Mouse (Mus musculus) heart, embryonic 14.5 days (tissue): ENCODE measurements around the gene Nupr1. TPM values are rescaled to one million over a fixed set of nuclear protein-coding genes. Genes with fewer than 3 reads are reported as not detected.

Experiments used
- ATAC-seq: fragments of 200-750 bp; cut with Nextera tagmentation; 2 replicates; pipeline ENCODE4 v1.8.0; 2017; ENCODE audit warnings: low read depth, moderate TSS enrichment; ENCODE audit not compliant: insufficient number of reproducible peaks, insufficient read depth, low FRiP score
- H3K27ac ChIP-seq, 2 experiments: fragments of 200-500 bp in 1 of 2; fragments of 300-500 bp in 1 of 2; sonication (generic) in 1 of 2; replicated peaks in 1 of 2; 2 replicates each; pipeline ENCODE4 v1.5.1; 2012 to 2014; ENCODE audit warnings: low read depth in 2 of 2, low read length in 2 of 2, control low read depth in 1 of 2, mild to moderate bottlenecking in 1 of 2, mixed read lengths in 1 of 2; ENCODE audit not compliant: control insufficient read depth in 1 of 2, insufficient read depth in 1 of 2
- H3K27me3 ChIP-seq: fragments of 300-500 bp; sonication (generic); 2 replicates; pipeline ENCODE4 v1.6.1; 2014; ENCODE audit warnings: mild to moderate bottlenecking, low read length, control low read depth; ENCODE audit not compliant: control insufficient read depth, insufficient read depth
- H3K36me3 ChIP-seq: fragments of 300-500 bp; sonication (generic); 2 replicates; pipeline ENCODE4 v1.6.1; 2014; ENCODE audit warnings: mild to moderate bottlenecking, control low read depth, low read length, mixed read lengths; ENCODE audit not compliant: control insufficient read depth, insufficient read depth
- H3K4me1 ChIP-seq, 2 experiments: fragments of 200-500 bp in 1 of 2; fragments of 300-500 bp in 1 of 2; sonication (generic) in 1 of 2; 2 replicates each; pipeline ENCODE4 v1.6.1; 2012 to 2014; ENCODE audit warnings: low read length in 2 of 2, control low read depth in 1 of 2, mixed read lengths in 1 of 2; ENCODE audit not compliant: control insufficient read depth in 2 of 2, insufficient read depth in 2 of 2
- H3K4me2 ChIP-seq: fragments of 300-500 bp; sonication (generic); 2 replicates; pipeline ENCODE4 v1.6.1; 2014; ENCODE audit warnings: mild to moderate bottlenecking, low read length
- H3K4me3 ChIP-seq, 2 experiments: fragments of 200-500 bp in 1 of 2; fragments of 300-500 bp in 1 of 2; sonication (generic) in 1 of 2; 2 replicates each; pipeline ENCODE4 v1.5.1; 2012 to 2014; ENCODE audit warnings: low read length in 2 of 2, mild to moderate bottlenecking in 2 of 2, control low read depth in 1 of 2, low read depth in 1 of 2, moderate library complexity in 1 of 2; ENCODE audit not compliant: control insufficient read depth in 1 of 2, insufficient read depth in 1 of 2
- H3K9ac ChIP-seq: fragments of 300-500 bp; sonication (generic); 2 replicates; pipeline ENCODE4 v1.6.1; 2014; ENCODE audit warnings: mild to moderate bottlenecking, low read length
- H3K9me3 ChIP-seq: fragments of 300-500 bp; sonication (generic); 2 replicates; pipeline ENCODE4 v1.6.1; 2016; ENCODE audit warnings: low read length, control low read depth; ENCODE audit not compliant: control insufficient read depth
- WGBS: fragments of 180-500 bp; shearing (Covaris S2); extraction: QIAGEN DNeasy Blood & Tissue Kit; methylation state at CpG from one replicate; pipeline ENCODE4 v1.1.7; 2014; 5-methylcytosine and 5-hydroxymethylcytosine counted together
- polyA plus RNA-seq: library from polyadenylated mRNA; unstranded; fragments of >200 nt; fragmentation: Nextera tagmentation; extraction: Ambion mirVana; gene quantifications from 2 replicates; pipeline ENCODE4 v1.2.1, GENCODE M21; 2014

Nupr1 gene
- polyA plus RNA-seq, 1 experiment from 2014 or later, result 10.9 TPM

- Histone ChIP-seq H3K4me2 (no peak overlapping the region), H3K9me3 (no peaks in the 10 kb centered on the region), H3K27ac (no peak overlapping the region), H3K9ac (no peak overlapping the region), H3K27me3 (peaks cover 11% of the 10 kb centered on the region; the same call in 1 of the 2 replicates), H3K4me1 (no peaks in the 10 kb centered on the region), H3K36me3 (no peaks in the 10 kb centered on the region), H3K4me3 (no peak overlapping the region)
- WGBS, result 73% methylated on average over 5 of the region's 5 CpGs
- ATAC-seq, result no peak
These were observed 34.8 kb downstream of the Nupr1 start for GRCm38 (mm10) chr7:126595890-126596289.

GRCm38 (mm10) chr7:126594862-126595561, 35.6 kb downstream of the Nupr1 start, which contains the start of gene Il27:
Il27 (minus strand) TSS chr7:126594941.
- no peaks in the 10 kb centered on the region for H3K4me1 ChIP-seq
- no peak for ATAC-seq
- H3K4me2 ChIP-seq, result no peak within 1 kb of the TSS
- H3K9me3 ChIP-seq, result no peaks in the 10 kb centered on the region
- H3K27me3 ChIP-seq, result peaks cover 11% of the 10 kb centered on the region; the same call in 1 of the 2 replicates
- H3K9ac ChIP-seq, result no peak within 1 kb of the TSS
- H3K36me3 ChIP-seq, result no peaks in the 10 kb centered on the region
- no peak within 1 kb of the TSS for H3K27ac ChIP-seq
- 77% methylated on average over 11 of the region's 11 CpGs for WGBS
- no peak within 1 kb of the TSS for H3K4me3 ChIP-seq

DNA sequence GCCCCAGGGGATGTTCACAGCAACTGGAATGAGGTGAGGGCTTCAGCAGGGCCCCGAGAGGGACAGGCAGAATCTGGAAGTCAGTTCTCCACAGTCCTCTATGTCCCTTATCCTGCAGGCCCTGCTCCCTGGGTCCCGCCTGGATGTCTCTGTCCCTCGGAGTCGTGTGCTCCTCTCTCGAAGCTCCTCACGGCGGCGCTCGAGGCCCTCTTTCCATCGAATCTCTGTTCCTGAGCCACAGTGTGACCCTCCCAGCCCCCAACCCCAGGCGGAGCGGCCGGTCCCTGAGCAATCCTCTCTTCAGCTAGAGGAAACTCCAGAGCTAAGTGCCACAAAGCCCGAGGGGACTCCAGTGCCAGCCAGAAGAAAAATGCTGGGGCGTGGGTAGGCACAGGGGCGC, 42.9 kb downstream of the Nupr1 start:
- Histone ChIP-seq H3K9me3 (no peaks in the 10 kb centered on the region), H3K36me3 (no peaks in the 10 kb centered on the region), H3K9ac (peak overlapping the region; percentile 44; the same call in 1 of the 2 replicates), H3K4me3 (no peak overlapping the region), H3K4me1 (peaks cover 0 to 3% of the 10 kb centered on the region in 2 experiments; a peak in 3 of 4 replicates), H3K27me3 (peaks cover 10% of the 10 kb centered on the region), H3K4me2 (peak overlapping the region; percentile 44), H3K27ac (no peak overlapping the region)
- no peak for ATAC-seq
- 8% methylated on average over 16 of the region's 16 CpGs for WGBS

GRCm38 (mm10) chr7:126586839-126587238, 43.8 kb downstream of the Nupr1 start:
- Histone ChIP-seq H3K4me2 (no peak overlapping the region), H3K9ac (no peak overlapping the region), H3K4me1 (peaks cover 0 to 7% of the 10 kb centered on the region in 2 experiments), H3K9me3 (no peaks in the 10 kb centered on the region), H3K27me3 (peaks cover 10% of the 10 kb centered on the region), H3K36me3 (no peaks in the 10 kb centered on the region), H3K4me3 (no peak overlapping the region), H3K27ac (no peak overlapping the region)
- ATAC-seq, result no peak
- WGBS, result 47% methylated on average over 8 of the region's 8 CpGs

GRCm38 (mm10) chr7:126585717-126586116, 44.9 kb downstream of the Nupr1 start, which contains the start of gene Cln3:
Cln3 (minus strand) TSS chr7:126585817.
- H3K4me3 ChIP-seq, result no peak within 1 kb of the TSS
- H3K9ac ChIP-seq, result no peak within 1 kb of the TSS
- no peak for ATAC-seq
- H3K4me2 ChIP-seq, result no peak within 1 kb of the TSS
- no peaks in the 10 kb centered on the region for H3K9me3 ChIP-seq
- peaks cover 10% of the 10 kb centered on the region for H3K27me3 ChIP-seq
- H3K36me3 ChIP-seq, result no peaks in the 10 kb centered on the region
- H3K27ac ChIP-seq, result no peak within 1 kb of the TSS
- peaks cover 0 to 7% of the 10 kb centered on the region in 2 experiments for H3K4me1 ChIP-seq
- 72% methylated on average over 6 of the region's 6 CpGs for WGBS

DNA sequence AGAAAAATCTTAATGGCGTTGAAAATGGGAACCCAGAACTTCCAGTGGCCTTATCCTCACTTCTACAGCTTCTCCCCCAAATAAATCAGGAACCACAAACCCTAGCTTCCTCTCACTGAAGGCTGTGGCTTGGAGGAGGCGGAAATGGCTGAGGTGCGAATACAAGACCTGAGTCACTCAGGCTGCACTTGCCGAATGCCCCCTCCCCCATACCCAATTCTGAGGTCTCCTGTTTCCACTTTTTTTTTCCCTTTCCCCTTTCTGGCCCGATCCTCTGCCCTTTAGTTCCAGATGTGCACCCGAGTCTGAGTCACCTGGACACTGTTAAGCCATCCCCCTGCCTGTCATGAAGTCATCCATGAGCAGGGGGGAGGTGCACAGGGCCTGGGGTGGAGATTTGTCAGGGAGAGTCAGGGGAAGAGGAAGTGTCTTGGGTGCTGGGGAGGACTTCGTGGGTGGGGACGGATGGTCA, 46.1 kb downstream of the Nupr1 start, which contains the start of gene Apobr:
TSS of gene Apobr (plus strand) at position 437 of the 472 bp plus-strand sequence.
- no peak within 1 kb of the TSS for H3K9ac ChIP-seq

DNA sequence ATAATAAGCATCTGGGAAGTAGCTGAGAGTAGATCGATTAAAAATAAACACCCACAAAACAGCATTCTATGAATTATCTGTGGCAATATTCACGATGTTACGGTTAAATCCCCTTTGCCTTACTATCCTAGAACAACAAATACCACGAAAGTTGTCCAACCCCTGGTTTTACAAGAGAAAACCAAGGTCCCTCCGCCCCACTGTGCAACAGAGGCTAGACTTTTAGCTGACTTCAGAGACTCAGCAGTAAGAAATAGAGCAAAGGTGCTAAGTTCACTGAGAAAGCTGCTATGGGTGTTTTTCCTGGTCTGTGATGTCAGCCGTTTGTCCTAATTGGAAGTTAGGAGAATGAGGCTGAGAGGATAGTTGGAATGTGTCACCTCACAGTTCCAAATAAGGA, 46.9 kb downstream of the Nupr1 start:
- Histone ChIP-seq H3K4me3 (peak overlapping the region; percentile 56 to 86), H3K4me1 (peaks cover 0 to 7% of the 10 kb centered on the region in 2 experiments), H3K9me3 (no peaks in the 10 kb centered on the region), H3K27me3 (peaks cover 10% of the 10 kb centered on the region), H3K36me3 (peaks cover 2% of the 10 kb centered on the region; the same call in 1 of the 2 replicates), H3K9ac (peak overlapping the region; percentile 73; the same call in 1 of the 2 replicates), H3K4me2 (peak overlapping the region; percentile 88), H3K27ac (peak overlapping the region; percentile 76 to 84; a peak in 3 of 4 replicates)
- ATAC-seq, result no peak
- WGBS, result 48% methylated on average over 6 of the region's 6 CpGs

More for the DNA sequence above, 46.1 kb downstream of the Nupr1 start, which contains the start of gene Apobr:
- Histone ChIP-seq H3K27me3 (peaks cover 10% of the 10 kb centered on the region), H3K36me3 (no peaks in the 10 kb centered on the region), H3K9me3 (no peaks in the 10 kb centered on the region), H3K4me3 (peak within 1 kb of the TSS in 1 of 2 experiments; percentile 56; a peak in 2 of 4 replicates), H3K27ac (no peak within 1 kb of the TSS; a peak in 2 of 4 replicates), H3K4me1 (peaks cover 0 to 7% of the 10 kb centered on the region in 2 experiments), H3K4me2 (peak within 1 kb of the TSS; percentile 88)
- ATAC-seq, result no peak
- 63% methylated on average over 8 of the region's 8 CpGs for WGBS
